Mouse (Mus musculus) heart, adult 2 months (tissue): Measurements from ENCODE around the gene Gm20388.

ENCODE experiments used
- CTCF ChIP-seq: fragments of 200-600 bp; IDR thresholded peaks from 2 replicates; pipeline ENCODE4 v1.8.1; 2022; ENCODE audit warnings: antibody characterized with exemption, mild to moderate bottlenecking, moderate library complexity
- EP300 ChIP-seq: fragments of 200-500 bp; IDR thresholded peaks from 2 replicates; pipeline ENCODE4 v1.6.1; 2011; ENCODE audit warnings: low read depth, low read length, control low read depth; ENCODE audit not compliant: insufficient read depth
- POLR2A ChIP-seq: fragments of 200-500 bp; IDR thresholded peaks from 2 replicates; pipeline ENCODE4 v1.6.1; 2011; ENCODE audit warnings: mild to moderate bottlenecking, low read depth, low read length, control low read depth; ENCODE audit not compliant: insufficient read depth

- TF ChIP-seq CTCF, result no peak; the same call in 1 of the 2 replicates
- no peak for TF ChIP-seq POLR2A
- TF ChIP-seq EP300, result peak; percentile 97
Measured at GRCm38 (mm10) chr8:120319449-120319848, 408.8 kb downstream of the Gm20388 start.
